Mouse (Mus musculus) ES-Bruce4 (cell line): ENCODE measurements around the gene Otof. TPM values are rescaled to one million over a fixed set of nuclear protein-coding genes. Genes with fewer than 3 reads are reported as not detected.

Source experiments
- H3K27ac ChIP-seq: 2 replicates; pipeline ENCODE4 v1.5.1; 2012; ENCODE audit warnings: low read length, inconsistent platforms; ENCODE audit not compliant: insufficient read depth
- H3K27me3 ChIP-seq: 2 replicates; pipeline ENCODE4 v1.6.1; 2012; ENCODE audit warnings: mild to moderate bottlenecking, low read length, inconsistent platforms; ENCODE audit not compliant: control insufficient read depth, poor library complexity, insufficient read depth, severe bottlenecking
- H3K36me3 ChIP-seq: 2 replicates; pipeline ENCODE4 v1.6.1; 2012; ENCODE audit warnings: inconsistent platforms, mild to moderate bottlenecking, low read length, moderate library complexity; ENCODE audit not compliant: control insufficient read depth, poor library complexity, insufficient read depth, severe bottlenecking
- H3K4me1 ChIP-seq: one replicate; pipeline ENCODE4 v1.8.1; 2011; ENCODE audit warnings: low read length; ENCODE audit not compliant: control insufficient read depth, insufficient read depth
- H3K4me3 ChIP-seq: 2 replicates; pipeline ENCODE4 v1.5.1; 2011; ENCODE audit warnings: low read depth, mild to moderate bottlenecking, low read length
- H3K9ac ChIP-seq: 2 replicates; pipeline ENCODE4 v1.6.1; 2012; ENCODE audit warnings: low read depth, mild to moderate bottlenecking, inconsistent platforms; ENCODE audit not compliant: poor library complexity, severe bottlenecking
- H3K9me3 ChIP-seq: replicated peaks from 2 replicates; pipeline ENCODE4 v1.6.1; 2012; ENCODE audit warnings: mild to moderate bottlenecking, low read length, inconsistent platforms; ENCODE audit not compliant: control insufficient read depth, poor library complexity, insufficient read depth, severe bottlenecking
- CTCF ChIP-seq: IDR thresholded peaks from one replicate; pipeline ENCODE4 v1.8.1; 2011; ENCODE audit warnings: low read depth, low read length
- EP300 ChIP-seq: IDR thresholded peaks from 2 replicates; pipeline ENCODE4 v1.6.1; 2011; ENCODE audit warnings: low read depth, low read length; ENCODE audit not compliant: insufficient read depth
- POLR2A ChIP-seq: IDR thresholded peaks from one replicate; pipeline ENCODE4 v1.8.1; 2011; ENCODE audit warnings: low read length; ENCODE audit not compliant: insufficient read depth
- polyA plus RNA-seq: library from polyadenylated mRNA; stranded (reverse); fragments of >200 nt; gene quantifications from 2 replicates; pipeline ENCODE4 v1.2.4, GENCODE M21; 2011; ENCODE audit warnings: low read depth; ENCODE audit not compliant: missing spikeins, insufficient read depth, insufficient read length

Otof gene
- polyA plus RNA-seq, 1 experiment: not detected

GRCm38 (mm10) chr5:30490845-30491244 is 29.1 kb upstream of the Otof start:
- Histone ChIP-seq H3K4me3 (no peak overlapping the region), H3K9me3 (no peaks in the 10 kb centered on the region), H3K27ac (no peak overlapping the region), H3K4me1 (no peaks in the 10 kb centered on the region), H3K36me3 (no peaks in the 10 kb centered on the region), H3K9ac (no peak overlapping the region), H3K27me3 (no peaks in the 10 kb centered on the region)
- TF ChIP-seq POLR2A (no peak), CTCF (no peak), EP300 (no peak)

- no peaks in the 10 kb centered on the region for H3K4me1 ChIP-seq
- H3K27ac ChIP-seq: no peak overlapping the region
- TF ChIP-seq CTCF (no peak), EP300 (no peak), POLR2A (no peak)
- H3K9ac ChIP-seq: no peak overlapping the region
- no peak overlapping the region for H3K4me3 ChIP-seq
- H3K27me3 ChIP-seq: no peaks in the 10 kb centered on the region
- H3K36me3 ChIP-seq: no peaks in the 10 kb centered on the region
- H3K9me3 ChIP-seq: no peaks in the 10 kb centered on the region
Observed at GRCm38 (mm10) chr5:30490215-30490614, 28.5 kb upstream of the Otof start.

GRCm38 (mm10) chr5:30485136-30485535 is 23.4 kb upstream of the Otof start:
- no peaks in the 10 kb centered on the region for H3K4me1 ChIP-seq
- H3K9ac ChIP-seq: no peak overlapping the region
- no peaks in the 10 kb centered on the region for H3K27me3 ChIP-seq
- H3K27ac ChIP-seq: no peak overlapping the region
- TF ChIP-seq POLR2A: no peak
- TF ChIP-seq CTCF: no peak
- TF ChIP-seq EP300: no peak
- no peaks in the 10 kb centered on the region for H3K9me3 ChIP-seq
- H3K4me3 ChIP-seq: no peak overlapping the region
- H3K36me3 ChIP-seq: no peaks in the 10 kb centered on the region

GRCm38 (mm10) chr5:30484591-30484990 is 22.9 kb upstream of the Otof start:
- Histone ChIP-seq H3K9ac (no peak overlapping the region), H3K9me3 (no peaks in the 10 kb centered on the region), H3K36me3 (no peaks in the 10 kb centered on the region), H3K4me3 (no peak overlapping the region), H3K27ac (no peak overlapping the region), H3K4me1 (no peaks in the 10 kb centered on the region), H3K27me3 (no peaks in the 10 kb centered on the region)
- TF ChIP-seq EP300 (no peak), CTCF (no peak), POLR2A (no peak)

GRCm38 (mm10) chr5:30483533-30483932 is 21.8 kb upstream of the Otof start:
- no peak overlapping the region for H3K27ac ChIP-seq
- TF ChIP-seq POLR2A: no peak
- TF ChIP-seq CTCF: no peak
- no peak for TF ChIP-seq EP300
- no peaks in the 10 kb centered on the region for H3K36me3 ChIP-seq
- H3K4me3 ChIP-seq: no peak overlapping the region
- H3K27me3 ChIP-seq: no peaks in the 10 kb centered on the region
- no peaks in the 10 kb centered on the region for H3K4me1 ChIP-seq
- H3K9me3 ChIP-seq: no peaks in the 10 kb centered on the region
- H3K9ac ChIP-seq: no peak overlapping the region

GRCm38 (mm10) chr5:30482319-30482718 is 20.6 kb upstream of the Otof start:
- no peaks in the 10 kb centered on the region for H3K4me1 ChIP-seq
- H3K36me3 ChIP-seq: no peaks in the 10 kb centered on the region
- no peaks in the 10 kb centered on the region for H3K9me3 ChIP-seq
- H3K27ac ChIP-seq: no peak overlapping the region
- TF ChIP-seq CTCF (peak; percentile 86), EP300 (no peak)
- H3K27me3 ChIP-seq: no peaks in the 10 kb centered on the region
- no peak overlapping the region for H3K4me3 ChIP-seq
- no peak overlapping the region for H3K9ac ChIP-seq
